Mouse (Mus musculus) neural tube, embryonic 11.5 days (tissue): ENCODE measurements around the gene Vps72. TPM values are rescaled to one million over a fixed set of nuclear protein-coding genes. Genes with fewer than 3 reads are reported as not detected.
"Not testable (repeated sequence)": the region's sequence is repeated elsewhere in the genome, so short reads cannot be mapped to it uniquely, and the experiment has no call there.

Experiments
- ATAC-seq: fragments of 200-750 bp; cut with Nextera tagmentation; 2 replicates; pipeline ENCODE4 v1.8.0; 2017; ENCODE audit warnings: moderate number of reproducible peaks, mild to moderate bottlenecking, moderate TSS enrichment, moderate library complexity; ENCODE audit not compliant: insufficient read depth, low FRiP score, low TSS enrichment
- DNase-seq: peaks from one replicate; pipeline ENCODE4 v3.0.0-alpha.2; 2015; ENCODE audit warnings: low spot score
- H3K27ac ChIP-seq: fragments of 300-500 bp; sonication (generic); 2 replicates; pipeline ENCODE4 v1.5.1; 2014; ENCODE audit warnings: low read depth, mild to moderate bottlenecking, low read length
- H3K27me3 ChIP-seq: fragments of 300-500 bp; sonication (generic); 2 replicates; pipeline ENCODE4 v1.6.1; 2014; ENCODE audit warnings: mild to moderate bottlenecking, low read length, mixed read lengths; ENCODE audit not compliant: control insufficient read depth, insufficient read depth
- H3K36me3 ChIP-seq: fragments of 300-500 bp; sonication (generic); 2 replicates; pipeline ENCODE4 v1.6.1; 2014; ENCODE audit warnings: mild to moderate bottlenecking, low read length, moderate library complexity, mixed read lengths; ENCODE audit not compliant: control insufficient read depth, insufficient read depth
- H3K4me1 ChIP-seq: fragments of 300-500 bp; sonication (generic); 2 replicates; pipeline ENCODE4 v1.6.1; 2014; ENCODE audit warnings: low read length, mixed read lengths; ENCODE audit not compliant: control insufficient read depth, insufficient read depth
- H3K4me2 ChIP-seq: fragments of 300-500 bp; sonication (generic); 2 replicates; pipeline ENCODE4 v1.6.1; 2014; ENCODE audit warnings: low read depth, mild to moderate bottlenecking, moderate library complexity
- H3K4me3 ChIP-seq: fragments of 300-500 bp; sonication (generic); 2 replicates; pipeline ENCODE4 v1.5.1; 2014; ENCODE audit warnings: low read depth, low read length
- H3K9ac ChIP-seq: fragments of 300-500 bp; sonication (generic); 2 replicates; pipeline ENCODE4 v1.6.1; 2014; ENCODE audit warnings: mild to moderate bottlenecking, low read length
- H3K9me3 ChIP-seq: fragments of 300-500 bp; sonication (generic); 2 replicates; pipeline ENCODE4 v1.6.1; 2016; ENCODE audit warnings: low read length; ENCODE audit not compliant: control insufficient read depth
- WGBS: fragments of 180-500 bp; shearing (Covaris S2); extraction: QIAGEN DNeasy Blood & Tissue Kit; methylation state at CpG from one replicate; pipeline ENCODE4 v1.1.7; 2014; 5-methylcytosine and 5-hydroxymethylcytosine counted together
- polyA plus RNA-seq: library from polyadenylated mRNA; unstranded; fragments of >200 nt; fragmentation: Nextera tagmentation; extraction: Ambion mirVana; gene quantifications from 2 replicates; pipeline ENCODE4 v1.2.1, GENCODE M21; 2014

The Vps72 gene
- polyA plus RNA-seq, 1 experiment from 2014 or later = 248 TPM

- Histone ChIP-seq H3K36me3 (peaks cover 10% of the 10 kb centered on the region), H3K4me1 (peaks cover 7% of the 10 kb centered on the region), H3K9me3 (no peaks in the 10 kb centered on the region), H3K27ac (no peak overlapping the region), H3K4me3 (no peak overlapping the region), H3K4me2 (no peak overlapping the region), H3K27me3 (no peaks in the 10 kb centered on the region), H3K9ac (no peak overlapping the region)
- DNase-seq (no peak), ATAC-seq (no peak)
- WGBS = 49% methylated on average over 5 of the region's 5 CpGs
These were observed 14.2 kb downstream of the Vps72 start for GRCm38 (mm10) chr3:95124972-95125371.

GRCm38 (mm10) chr3:95129226-95129651, 18.4 kb downstream of the Vps72 start:
- Histone ChIP-seq H3K36me3 (no peaks in the 10 kb centered on the region), H3K4me3 (no peak overlapping the region), H3K9ac (peak overlapping the region; percentile 18; the same call in 1 of the 2 replicates), H3K27me3 (no peaks in the 10 kb centered on the region), H3K9me3 (no peaks in the 10 kb centered on the region), H3K27ac (peak overlapping the region; percentile 56), H3K4me1 (peaks cover 9% of the 10 kb centered on the region), H3K4me2 (no peak overlapping the region; the same call in 1 of the 2 replicates)
- ATAC-seq (no peak; the same call in 1 of the 2 replicates), DNase-seq (no peak)
- 7% methylated on average over 6 of the region's 6 CpGs for WGBS

GRCm38 (mm10) chr3:95130081-95130480, 19.3 kb downstream of the Vps72 start:
- Histone ChIP-seq H3K36me3 (no peaks in the 10 kb centered on the region), H3K9ac (no peak overlapping the region), H3K27ac (no peak overlapping the region), H3K4me2 (no peak overlapping the region), H3K4me1 (peaks cover 12% of the 10 kb centered on the region), H3K9me3 (no peaks in the 10 kb centered on the region), H3K27me3 (no peaks in the 10 kb centered on the region), H3K4me3 (no peak overlapping the region)
- WGBS = 85% methylated on average over 5 of the region's 5 CpGs
- DNase-seq (no peak), ATAC-seq (no peak)

- H3K4me3 ChIP-seq = not testable (repeated sequence)
These were observed 21.6 kb downstream of the Vps72 start for GRCm38 (mm10) chr3:95132389-95132788.

GRCm38 (mm10) chr3:95133176-95133575, 22.4 kb downstream of the Vps72 start:
- Histone ChIP-seq H3K4me2 (peak overlapping the region; percentile 66), H3K9ac (peak overlapping the region; percentile 73), H3K27ac (no peak overlapping the region), H3K4me3 (peak overlapping the region; percentile 60), H3K4me1 (peaks cover 12% of the 10 kb centered on the region), H3K36me3 (no peaks in the 10 kb centered on the region), H3K9me3 (no peaks in the 10 kb centered on the region), H3K27me3 (no peaks in the 10 kb centered on the region)
- DNase-seq (no peak), ATAC-seq (peak; percentile 11; the same call in 1 of the 2 replicates)
- 62% methylated on average over 11 of the region's 11 CpGs for WGBS

More at GRCm38 (mm10) chr3:95132389-95132788, 21.6 kb downstream of the Vps72 start:
- DNase-seq, ATAC-seq, H3K27ac ChIP-seq, H3K27me3 ChIP-seq, H3K9ac ChIP-seq, H3K9me3 ChIP-seq, H3K4me2 ChIP-seq, H3K36me3 ChIP-seq: not testable (repeated sequence)
- peaks cover 12% of the 10 kb centered on the region for H3K4me1 ChIP-seq
- 82% methylated on average over 2 of the region's 2 CpGs for WGBS

- under 1% methylated on average over 20 of the region's 20 CpGs for WGBS
- peak within 1 kb of the TSS; percentile 73 for H3K9ac ChIP-seq
- peak within 1 kb of the TSS; percentile 60 for H3K4me3 ChIP-seq
- peaks cover 12% of the 10 kb centered on the region for H3K4me1 ChIP-seq
- peak within 1 kb of the TSS; percentile 66 for H3K4me2 ChIP-seq
- H3K36me3 ChIP-seq = no peaks in the 10 kb centered on the region
- H3K27ac ChIP-seq = no peak within 1 kb of the TSS
- no peaks in the 10 kb centered on the region for H3K9me3 ChIP-seq
- ATAC-seq (peak; percentile 87), DNase-seq (peak; percentile 92)
- H3K27me3 ChIP-seq = no peaks in the 10 kb centered on the region
These were observed 22.9 kb downstream of the Vps72 start, which contains the start of the genes Scnm1 and Lysmd1 for GRCm38 (mm10) chr3:95133680-95134101. Scnm1 (minus strand) TSS chr3:95134011. Lysmd1 (plus strand) TSS chr3:95134088.

- not testable (repeated sequence) for H3K27me3 ChIP-seq, H3K9me3 ChIP-seq, DNase-seq, H3K36me3 ChIP-seq, H3K4me3 ChIP-seq, H3K9ac ChIP-seq, H3K27ac ChIP-seq, H3K4me2 ChIP-seq
- ATAC-seq = peak; percentile 37
- no CpG with 5 or more reads among the region's 12 CpGs for WGBS
- peaks cover 11% of the 10 kb centered on the region for H3K4me1 ChIP-seq
These were observed 23.3 kb downstream of the Vps72 start for GRCm38 (mm10) chr3:95134133-95134532.

- Histone ChIP-seq H3K9me3 (no peaks in the 10 kb centered on the region), H3K27ac (no peak overlapping the region), H3K4me1 (peaks cover 5% of the 10 kb centered on the region; the same call in 1 of the 2 replicates), H3K36me3 (no peaks in the 10 kb centered on the region), H3K27me3 (no peaks in the 10 kb centered on the region), H3K4me2 (peak overlapping the region; percentile 38), H3K4me3 (peak overlapping the region; percentile 23), H3K9ac (no peak overlapping the region)
- DNase-seq (no peak), ATAC-seq (no peak)
- WGBS = 30% methylated on average over 6 of the region's 6 CpGs
These were observed 24.2 kb downstream of the Vps72 start for GRCm38 (mm10) chr3:95135023-95135422.

- Histone ChIP-seq H3K36me3 (peaks cover 3% of the 10 kb centered on the region), H3K9ac (no peak overlapping the region), H3K27me3 (no peaks in the 10 kb centered on the region), H3K9me3 (no peaks in the 10 kb centered on the region), H3K4me2 (peak overlapping the region; percentile 38; the same call in 1 of the 2 replicates), H3K4me1 (peaks cover 3% of the 10 kb centered on the region; the same call in 1 of the 2 replicates), H3K4me3 (no peak overlapping the region), H3K27ac (no peak overlapping the region)
- WGBS = 92% methylated on average over 7 of the region's 7 CpGs
- ATAC-seq = no peak
- DNase-seq = no peak
These were observed 24.7 kb downstream of the Vps72 start for GRCm38 (mm10) chr3:95135433-95136052.
